Comparison of ENCODE assay signal across 17 mouse cellular contexts in genomic region chr7:129800461-129800867, GRCm38 (mm10).
A peak's percentile ranks its signal among the peaks of the same experiment; 100 is the strongest.
DNase-seq lines count a peak whose midpoint lies in the region; ATAC-seq and TF ChIP-seq lines count a peak whose summit lies in the region.
"Had no signal": no experiment of that assay in that cellular context is flagged by ENCODE, and none has a peak within 500 bp of the region (broad histone marks: within the 10 kb centered on the region; RNA-seq: fewer than 3 reads in every experiment).

No protein-coding gene starts in this region.

- no peaks in the 10 kb centered on the region for H3K36me3 ChIP-seq in kidney, postnatal 0 days (ENCODE audit: insufficient read depth, low read length)
- H3K36me3 ChIP-seq in stomach, embryonic 16.5 days (ENCODE audit: control insufficient read depth, insufficient read depth, low read length): no peaks in the 10 kb centered on the region
- H3K36me3 ChIP-seq: limb, embryonic 12.5 days; midbrain, embryonic 10.5 days had no signal

- no peak overlapping the region for H3K4me2 ChIP-seq in kidney, postnatal 0 days (ENCODE audit: low read length)
- H3K4me2 ChIP-seq in stomach, embryonic 16.5 days (ENCODE audit: low read depth, low read length): no peak overlapping the region
- H3K4me2 ChIP-seq: hindbrain, embryonic 14.5 days; limb, embryonic 12.5 days had no signal

- H3K9ac ChIP-seq in kidney, postnatal 0 days (ENCODE audit: low read depth, low read length): no peak overlapping the region
- H3K9ac ChIP-seq in stomach, embryonic 16.5 days (ENCODE audit: low read length): no peak overlapping the region
- H3K9ac ChIP-seq: hindbrain, embryonic 14.5 days; limb, embryonic 12.5 days had no signal

- H3K27me3 ChIP-seq in kidney, postnatal 0 days (ENCODE audit: insufficient read depth, low read length): no peaks in the 10 kb centered on the region
- H3K27me3 ChIP-seq in stomach, embryonic 16.5 days (ENCODE audit: control insufficient read depth, insufficient read depth, low read length): no peaks in the 10 kb centered on the region

- H3K4me3 ChIP-seq in kidney, postnatal 0 days (replicated peaks; ENCODE audit: low read depth, low read length): no peak overlapping the region
- H3K4me3 ChIP-seq in stomach, embryonic 16.5 days (replicated peaks; ENCODE audit: low read length): no peak overlapping the region
- H3K4me3 ChIP-seq: erythroblast, embryonic 14.5 days; limb, embryonic 12.5 days; midbrain, embryonic 10.5 days had no signal

- peaks cover 11% of the 10 kb centered on the region for H3K4me1 ChIP-seq in kidney, postnatal 0 days (replicated peaks; ENCODE audit: insufficient read depth, low read length)
- peaks cover 13% of the 10 kb centered on the region for H3K4me1 ChIP-seq in stomach, embryonic 16.5 days (ENCODE audit: control insufficient read depth, insufficient read depth, low read length)

- no peak overlapping the region for H3K27ac ChIP-seq in kidney, postnatal 0 days
- peak overlapping the region; percentile 68 for H3K27ac ChIP-seq in stomach, embryonic 16.5 days (ENCODE audit: low read length)
- H3K27ac ChIP-seq: hindbrain, embryonic 14.5 days; midbrain, embryonic 10.5 days had no signal

- H3K9me3 ChIP-seq in kidney, postnatal 0 days (replicated peaks; ENCODE audit: low read length): no peaks in the 10 kb centered on the region
- no peaks in the 10 kb centered on the region for H3K9me3 ChIP-seq in stomach, embryonic 16.5 days (replicated peaks; ENCODE audit: control insufficient read depth, low read length)
- H3K9me3 ChIP-seq: limb, embryonic 12.5 days; midbrain, embryonic 10.5 days had no signal

- peak; percentile 65 for DNase-seq in kidney, postnatal 0 days (ENCODE audit: low spot score)
- no peak for DNase-seq in kidney, postnatal 14 days
- DNase-seq in spleen, postnatal 36 days (ENCODE audit: low spot score in 2 of 2): peak; percentile 42 to 47
- no peak for DNase-seq in spleen, postnatal 10 days (ENCODE audit: low spot score in 2 of 2)
- peak; percentile 13 for DNase-seq in yolk sac, embryonic 10.5 days (ENCODE audit: low spot score)
- DNase-seq in c-Kit-positive CD71-positive TER-119-positive erythroid progenitor cells, embryonic 14.5 days (ENCODE audit: low spot score): no peak
- no peak for DNase-seq in gastrocnemius, adult 18-20 months (ENCODE audit: low spot score)
- DNase-seq: adrenal gland, postnatal 14 days; cerebellum, postnatal 10 days; embryo, embryonic 11 days; heart, adult 18-20 months; right cerebral cortex, postnatal 4 days had no signal

- 25% methylated on average over 6 of the region's 6 CpGs for WGBS in kidney, postnatal 0 days
- 42% methylated on average over 6 of the region's 6 CpGs for WGBS in stomach, embryonic 16.5 days

- no peak for TF ChIP-seq CTCF in kidney, postnatal 0 days (IDR thresholded peaks at IDR 0.05; ENCODE audit: low read depth)

- no peak for ATAC-seq in kidney, postnatal 0 days (replicated peaks; ENCODE audit: low FRiP score, low read depth)
- ATAC-seq in stomach, embryonic 16.5 days (ENCODE audit: insufficient read depth, low FRiP score): peak; percentile 87

Comparison
In these comparisons a context has a peak if more than half of its experiments do, and no peak if none do; other contexts are left out.
1. DNase-seq: peak in kidney, postnatal 0 days (single experiment), spleen, postnatal 36 days (2 of 2) and yolk sac, embryonic 10.5 days (single experiment); none in kidney, postnatal 14 days (single experiment), spleen, postnatal 10 days (0 of 2), c-Kit-positive CD71-positive TER-119-positive erythroid progenitor cells, embryonic 14.5 days (single experiment) and gastrocnemius, adult 18-20 months (single experiment).